Mouse (Mus musculus) spleen, postnatal 14 days (tissue): ENCODE measurements around the gene Zbtb26.

Source experiments
- DNase-seq, 2 experiments: peaks; one replicate each; pipeline ENCODE4 v3.0.0; 2021 to 2022; ENCODE audit warnings: low spot score in 2 of 2

Zbtb26 gene

GRCm38 (mm10) chr2:37442611-37443591 lies at the start of gene Zbtb26, which contains the start of the genes Zbtb6 and Rabgap1:
TSS of gene Zbtb26 (minus strand) at chr2:37443135.
TSS of gene Zbtb6 (minus strand) at chr2:37443171.
TSS of gene Rabgap1 (plus strand) at chr2:37443279.
- DNase-seq, result peak; percentile 85 to 90

GRCm38 (mm10) chr2:37488956-37489355 lies 46.0 kb upstream of the Zbtb26 start:
- no peak for DNase-seq

GRCm38 (mm10) chr2:37486408-37486807 lies 43.5 kb upstream of the Zbtb26 start:
- no peak for DNase-seq

- DNase-seq, result peak in 1 of 2 experiments; percentile 24
Measured at GRCm38 (mm10) chr2:37485370-37485769, 42.4 kb upstream of the Zbtb26 start.

GRCm38 (mm10) chr2:37484165-37484564 lies 41.2 kb upstream of the Zbtb26 start:
- no peak for DNase-seq

GRCm38 (mm10) chr2:37480039-37480438 lies 37.1 kb upstream of the Zbtb26 start:
- DNase-seq, result no peak

- no peak for DNase-seq
Measured at GRCm38 (mm10) chr2:37479559-37479958, 36.6 kb upstream of the Zbtb26 start.

- DNase-seq, result no peak
Measured at GRCm38 (mm10) chr2:37466266-37466665, 23.3 kb upstream of the Zbtb26 start.

- DNase-seq, result no peak
Measured at GRCm38 (mm10) chr2:37460707-37461106, 17.8 kb upstream of the Zbtb26 start.

- no peak for DNase-seq
Measured at GRCm38 (mm10) chr2:37452376-37452760, 9.4 kb upstream of the Zbtb26 start.

- peak; percentile 85 to 86 for DNase-seq
Measured at GRCm38 (mm10) chr2:37451667-37452375, 8.9 kb upstream of the Zbtb26 start.

GRCm38 (mm10) chr2:37431609-37432008 lies 11.3 kb downstream of the Zbtb26 start:
- DNase-seq, result no peak

- peak; percentile 45 to 66 for DNase-seq
Measured at GRCm38 (mm10) chr2:37430593-37431464, 12.1 kb downstream of the Zbtb26 start.

GRCm38 (mm10) chr2:37423671-37424070 lies 19.3 kb downstream of the Zbtb26 start:
- DNase-seq, result no peak

- DNase-seq, result peak; percentile 85 to 91
Measured at GRCm38 (mm10) chr2:37422306-37423304, 20.3 kb downstream of the Zbtb26 start, which contains the start of gene Rc3h2. TSS of gene Rc3h2 (minus strand) at chr2:37422903.

- no peak for DNase-seq
Measured at GRCm38 (mm10) chr2:37421903-37422302, 21.0 kb downstream of the Zbtb26 start.

GRCm38 (mm10) chr2:37395539-37395938 lies 47.4 kb downstream of the Zbtb26 start:
- no peak for DNase-seq

- DNase-seq, result no peak
Measured at GRCm38 (mm10) chr2:37382921-37383320, 60.0 kb downstream of the Zbtb26 start.
